Mouse (Mus musculus) spleen, postnatal 36 days (tissue): Measurements from ENCODE around the gene Snx30.
A peak's percentile ranks its signal among the peaks of the same experiment; 100 is the strongest.

Experiments used
- DNase-seq, 2 experiments: peaks; one replicate each; pipeline ENCODE4 v3.0.0; 2022; ENCODE audit warnings: low spot score in 2 of 2, mixed read lengths in 1 of 2

Snx30 gene

DNA sequence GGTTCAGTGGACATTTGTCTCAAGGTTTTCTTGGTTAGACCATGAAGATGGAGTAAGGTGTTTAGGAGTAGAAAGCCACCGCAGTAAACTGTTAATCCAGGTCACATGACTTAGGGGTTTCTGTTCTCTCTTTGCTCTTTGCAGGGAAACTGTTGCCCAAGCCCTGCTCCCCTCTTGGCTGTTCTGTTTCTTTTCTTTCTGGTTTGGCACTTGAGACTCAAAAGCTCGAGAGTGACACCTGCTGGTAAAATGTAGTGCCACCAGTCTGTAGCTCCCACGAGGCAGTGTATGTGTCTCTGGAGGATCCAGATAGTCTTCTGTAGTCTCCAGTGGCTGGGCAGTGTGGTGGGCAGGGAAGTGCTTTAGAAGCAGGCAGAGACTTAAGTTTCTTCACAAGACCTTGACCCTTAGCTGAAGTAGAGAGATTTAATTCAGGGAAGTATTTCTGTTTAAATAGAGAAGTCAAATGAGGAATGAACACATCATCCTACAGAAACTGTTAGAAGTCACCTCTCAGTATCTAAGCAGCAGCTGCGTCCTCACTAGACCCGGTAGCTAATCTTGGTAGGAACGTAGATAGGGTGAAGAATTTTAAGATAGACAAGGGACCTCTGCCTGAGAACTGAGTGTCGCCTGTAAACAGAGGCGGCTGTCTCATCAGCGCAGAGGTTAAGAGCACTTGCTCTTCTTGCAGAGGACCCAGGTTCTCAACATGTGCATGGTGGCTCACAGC, 65.4 kb downstream of the Snx30 start:
- DNase-seq, result peak; percentile 69 to 71

GRCm38 (mm10) chr4:59873240-59873639, 67.6 kb downstream of the Snx30 start:
- no peak for DNase-seq

DNA sequence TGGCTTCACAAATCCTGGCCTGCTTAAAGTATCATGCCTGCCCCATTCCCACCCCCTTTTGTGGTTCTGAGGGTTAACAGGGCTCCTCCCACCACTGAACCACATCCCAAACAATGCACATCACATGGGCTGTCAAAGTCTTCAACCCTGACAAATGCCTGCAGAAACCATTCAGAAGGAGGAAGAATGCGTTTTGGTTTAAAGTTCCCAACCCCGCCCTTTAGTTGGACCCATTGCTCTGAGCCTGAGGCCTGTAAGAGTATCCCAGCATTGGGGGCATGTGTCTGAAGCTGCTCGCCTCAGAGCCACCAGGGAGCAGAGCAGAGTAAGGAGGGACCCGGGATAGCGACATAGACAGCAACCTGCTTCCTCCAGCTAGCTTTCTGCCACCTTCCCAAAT, 68.2 kb downstream of the Snx30 start:
- peak in 1 of 2 experiments; percentile 16 for DNase-seq

GRCm38 (mm10) chr4:59876570-59876969, 70.9 kb downstream of the Snx30 start:
- no peak for DNase-seq

DNA sequence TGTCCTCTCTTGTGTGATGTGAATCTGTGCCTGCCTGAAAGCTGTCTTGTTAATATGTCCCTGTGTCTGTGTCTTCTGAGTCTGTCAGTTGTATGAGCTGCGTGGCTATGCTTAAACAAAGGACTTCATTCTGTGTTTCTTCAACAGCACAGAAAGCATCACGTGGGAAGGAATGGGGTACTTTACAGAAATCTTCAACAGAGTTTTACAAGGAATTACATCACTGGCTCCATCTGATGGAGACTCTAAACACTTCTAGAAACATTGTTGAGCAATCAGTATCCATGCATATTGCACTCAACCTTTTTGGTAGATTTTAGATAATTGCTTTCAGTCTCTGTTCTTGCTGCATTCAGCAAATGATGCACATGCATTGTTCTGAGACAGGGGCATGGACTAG, 71.4 kb downstream of the Snx30 start:
- no peak for DNase-seq

- no peak for DNase-seq
Measured at GRCm38 (mm10) chr4:59878595-59878994, 73.0 kb downstream of the Snx30 start.

DNA sequence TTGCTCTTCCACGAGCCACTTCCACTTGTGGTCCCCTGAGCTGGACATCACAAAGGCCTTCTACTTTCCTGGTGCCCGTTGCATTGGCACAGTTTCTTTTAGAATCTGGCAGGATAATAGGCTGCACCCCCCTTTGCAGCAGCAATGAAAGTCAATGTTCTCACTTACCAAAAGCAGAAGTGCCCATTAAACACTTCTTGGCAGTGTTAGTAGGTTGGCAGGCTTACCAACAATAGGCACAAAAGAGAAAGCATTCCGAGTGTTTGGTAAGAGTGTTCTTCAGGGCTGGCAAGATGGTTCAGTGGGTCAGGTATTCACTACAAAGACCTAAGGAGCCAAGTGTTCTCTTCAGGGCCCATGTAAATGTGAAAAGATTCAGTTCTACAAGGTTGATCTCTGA, 73.8 kb downstream of the Snx30 start:
- no peak for DNase-seq

DNA sequence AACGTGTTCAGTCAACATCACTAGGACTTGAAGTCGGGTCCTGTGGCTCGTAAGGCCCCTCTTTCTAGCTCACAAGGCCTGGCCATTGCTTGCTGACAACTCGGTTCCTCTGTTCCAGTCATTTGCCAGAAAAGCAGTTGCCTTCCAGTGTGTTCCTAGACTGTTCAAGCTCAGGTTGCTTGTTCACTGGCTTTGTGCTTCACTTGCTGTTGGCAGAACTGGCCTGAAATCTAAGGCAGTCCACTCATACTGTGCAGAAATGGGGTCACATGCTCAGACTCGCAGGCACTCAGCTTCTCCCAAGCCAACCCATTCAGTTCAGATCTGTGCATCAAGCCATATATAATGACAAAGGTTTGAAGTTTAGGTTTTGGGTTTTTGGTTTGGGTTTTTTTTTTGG, 75.1 kb downstream of the Snx30 start:
- no peak for DNase-seq

GRCm38 (mm10) chr4:59881210-59881609, 75.6 kb downstream of the Snx30 start:
- DNase-seq, result no peak

DNA sequence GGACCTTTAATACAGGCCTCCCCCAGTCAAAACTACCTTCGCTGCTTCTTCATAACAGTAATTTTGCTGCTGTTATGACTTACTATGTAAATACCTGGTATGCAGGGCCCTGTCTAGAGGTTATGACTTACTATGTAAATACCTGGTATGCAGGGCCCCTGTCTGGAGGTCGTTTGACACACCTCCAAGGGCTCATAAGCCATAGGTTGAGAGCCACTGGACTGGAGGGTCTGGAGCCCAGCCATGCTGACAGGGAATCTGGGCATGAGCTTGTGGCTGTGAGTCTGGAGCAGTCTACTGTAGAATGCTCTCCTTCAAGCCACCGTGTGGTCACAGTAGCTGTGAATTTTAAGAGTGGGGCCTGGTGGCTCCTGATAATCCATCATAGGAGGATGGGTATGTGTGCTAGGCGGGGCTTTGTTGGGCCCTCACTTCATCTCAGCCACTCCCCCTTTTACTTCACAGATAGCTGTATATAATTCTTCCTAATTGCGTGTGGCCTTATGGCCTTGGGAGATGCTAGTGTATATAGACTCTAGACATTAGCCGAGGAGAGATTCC, 78.6 kb downstream of the Snx30 start:
- DNase-seq, result no peak

DNA sequence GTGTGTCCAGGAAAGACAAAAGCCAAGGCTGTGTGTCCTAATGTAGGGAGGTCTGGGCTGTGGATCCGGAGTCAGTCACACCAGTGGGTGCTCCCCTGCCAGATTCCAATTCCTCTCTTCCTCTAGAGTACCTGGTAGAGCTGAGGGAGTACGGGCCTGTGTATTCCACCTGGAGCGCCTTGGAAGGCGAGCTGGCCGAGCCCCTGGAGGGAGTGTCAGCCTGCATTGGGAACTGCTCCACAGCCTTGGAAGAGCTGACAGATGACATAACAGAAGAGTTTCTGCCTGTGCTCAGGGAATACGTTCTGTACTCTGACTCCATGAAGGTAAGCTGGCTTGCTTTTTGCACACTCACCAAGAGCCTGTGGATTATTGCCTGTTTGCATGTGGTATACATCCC, 80.6 kb downstream of the Snx30 start:
- no peak for DNase-seq

DNA sequence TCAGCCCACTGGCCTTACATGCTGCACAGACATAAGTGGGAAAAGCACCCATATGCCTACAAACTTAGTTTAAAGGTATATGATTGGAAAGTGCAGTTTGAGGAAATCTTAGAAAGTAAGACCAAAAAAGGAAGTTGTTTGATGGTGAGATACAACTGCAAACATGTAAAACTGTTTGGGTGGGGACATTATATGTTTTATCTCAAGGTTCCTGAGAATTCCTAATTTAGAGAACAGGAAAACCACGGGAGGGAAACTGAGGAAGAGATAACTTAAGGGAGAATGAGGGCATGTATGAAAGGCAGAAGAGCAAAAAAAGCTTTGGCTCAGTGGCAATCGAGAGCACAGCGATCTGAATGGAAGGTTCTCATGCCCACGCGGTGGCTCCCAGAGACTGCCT, 81.4 kb downstream of the Snx30 start:
- no peak for DNase-seq

GRCm38 (mm10) chr4:59888014-59888413, 82.4 kb downstream of the Snx30 start:
- no peak for DNase-seq

- DNase-seq, result no peak
Measured at GRCm38 (mm10) chr4:59890086-59890600, 84.5 kb downstream of the Snx30 start.

DNA sequence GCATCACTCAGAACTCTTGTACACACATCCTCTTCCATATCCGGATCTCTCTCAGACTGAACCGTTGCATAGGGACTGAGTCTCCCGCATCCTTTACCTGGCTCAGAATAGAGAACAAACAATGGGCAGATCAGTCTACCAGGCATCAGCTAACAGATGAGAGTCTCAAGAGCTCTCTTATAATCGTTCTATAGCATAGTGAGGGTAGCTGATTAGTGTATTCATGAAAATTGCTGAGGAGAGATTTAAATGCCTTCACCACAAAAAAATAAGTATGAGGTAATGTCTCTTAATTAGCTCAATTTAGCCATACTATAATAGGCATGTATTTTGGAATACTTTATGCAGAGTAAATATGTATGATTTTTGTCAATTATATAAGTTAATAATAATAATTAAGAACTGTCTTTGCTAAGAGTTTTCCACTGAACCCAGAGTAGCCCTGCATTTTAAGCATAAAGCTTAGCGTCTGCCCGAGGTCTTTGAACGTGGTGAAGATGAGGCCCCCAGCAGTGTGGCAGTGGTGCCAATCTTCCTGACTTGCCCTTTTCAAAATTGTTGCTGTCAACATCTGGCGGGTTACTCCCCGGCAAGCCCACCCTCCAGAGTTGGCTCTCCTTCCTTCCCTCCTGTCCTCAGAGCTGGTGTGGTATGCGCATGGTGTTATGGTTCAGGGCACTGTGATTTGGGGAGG, 86.2 kb downstream of the Snx30 start:
- DNase-seq, result no peak

DNA sequence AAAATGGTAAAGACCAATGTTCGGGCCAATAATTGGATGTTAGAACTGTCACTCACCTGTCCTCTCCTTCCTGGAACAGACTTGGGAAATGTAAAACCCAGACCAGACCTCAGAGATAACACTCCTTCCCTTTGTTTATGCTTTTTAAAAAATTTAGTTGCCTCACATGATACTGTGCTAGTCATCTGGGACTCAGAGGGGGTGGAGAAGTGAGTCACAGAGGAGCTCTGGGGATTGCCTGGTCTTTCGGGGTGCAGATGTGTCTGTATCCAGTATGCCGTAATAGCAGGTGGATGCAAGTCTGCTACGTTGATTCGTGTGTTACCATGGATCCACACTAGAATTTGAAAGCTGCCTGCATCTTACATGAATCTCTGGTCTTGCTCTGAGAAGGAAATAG, 87.1 kb downstream of the Snx30 start:
- DNase-seq, result no peak

DNA sequence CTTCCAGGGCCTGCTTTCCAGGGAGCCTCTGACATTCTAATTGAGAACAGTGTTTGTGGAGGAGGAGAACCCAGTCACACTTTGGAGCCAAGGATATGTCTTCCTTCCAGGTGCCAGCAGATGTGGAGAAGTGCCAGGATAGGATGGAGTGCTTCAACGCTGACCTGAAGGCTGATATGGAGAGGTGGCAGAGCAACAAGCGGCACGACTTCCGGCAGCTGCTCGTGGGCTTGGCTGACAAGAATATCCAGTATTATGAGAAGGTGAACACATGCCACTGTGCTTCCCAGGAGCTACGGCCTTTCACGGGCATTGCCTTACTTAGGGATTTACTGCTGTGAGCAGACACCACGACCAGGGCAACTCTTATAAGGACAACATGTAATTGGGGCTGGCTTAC, 88.8 kb downstream of the Snx30 start:
- DNase-seq, result no peak

GRCm38 (mm10) chr4:59894977-59895575, 89.4 kb downstream of the Snx30 start:
- no peak for DNase-seq

DNA sequence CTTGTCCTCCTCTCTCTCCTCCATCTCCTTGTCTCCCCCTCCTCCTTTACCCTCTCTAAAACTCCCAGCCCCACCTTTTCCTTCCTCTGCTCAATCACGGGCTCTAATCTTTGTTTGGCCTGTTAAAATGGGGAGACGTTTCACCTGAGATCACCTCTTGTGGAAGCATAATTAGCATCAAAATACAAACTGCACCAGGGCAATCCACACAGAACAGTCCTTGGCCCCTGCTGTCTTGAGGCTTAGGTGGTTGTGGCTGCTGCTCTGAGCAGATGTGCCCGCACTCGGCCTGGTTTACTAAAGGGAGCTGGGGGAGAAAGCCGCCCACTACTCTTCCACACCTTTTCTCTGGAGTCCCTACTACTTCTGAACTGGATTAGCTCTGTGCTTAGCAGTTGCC, 90.4 kb downstream of the Snx30 start:
- no peak for DNase-seq

DNA sequence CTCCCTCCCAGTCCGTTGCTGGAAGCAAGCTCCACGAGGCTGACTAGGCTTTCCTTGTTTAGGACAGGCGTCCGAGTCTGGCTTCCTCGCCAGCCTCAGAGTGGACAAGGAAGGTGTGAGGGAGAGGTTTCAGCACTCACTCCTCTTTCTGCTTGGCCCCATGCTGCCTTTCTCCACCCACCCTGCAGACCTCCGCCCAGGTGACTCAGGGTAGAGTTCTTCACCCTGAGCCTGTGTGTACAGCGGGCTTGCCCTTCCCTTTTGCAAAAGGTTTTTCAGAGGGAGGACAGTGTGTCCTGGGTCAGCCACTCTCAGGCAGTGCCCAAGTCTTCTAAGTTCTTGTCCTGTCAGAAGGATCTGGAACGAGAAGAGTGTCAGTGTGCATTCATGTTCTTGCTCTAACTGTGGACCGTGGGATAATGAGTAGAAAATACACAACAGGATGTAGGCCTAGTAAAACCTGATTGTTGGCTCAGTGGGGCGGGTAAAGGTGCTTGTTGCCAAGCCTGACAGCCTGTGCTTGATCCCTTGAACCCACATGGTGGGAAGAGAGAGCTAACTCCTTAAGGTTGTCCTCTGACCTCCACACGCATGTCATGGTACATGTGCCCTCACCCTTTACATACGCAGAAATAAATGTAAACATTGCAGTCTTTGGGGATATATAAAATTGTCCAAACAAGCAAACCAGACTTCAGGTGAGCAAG, 92.3 kb downstream of the Snx30 start:
- DNase-seq, result no peak

- no peak for DNase-seq
Measured at GRCm38 (mm10) chr4:59898521-59898919, 92.9 kb downstream of the Snx30 start.

- no peak for DNase-seq
Measured at GRCm38 (mm10) chr4:59901810-59902209, 96.2 kb downstream of the Snx30 start.
